Mouse (Mus musculus) C2C12 (cell line): ENCODE data around the gene Prdm11.

Experiments used
- CTCF ChIP-seq: IDR thresholded peaks from one replicate; pipeline ENCODE4 v1.5.1; 2011; ENCODE audit not compliant: control insufficient read depth, insufficient read depth, insufficient read length
- MYOG ChIP-seq: IDR thresholded peaks from one replicate; pipeline ENCODE4 v1.6.1; 2011; ENCODE audit not compliant: control insufficient read depth, insufficient read length; ENCODE audit errors: extremely low read depth
- USF1 ChIP-seq: IDR thresholded peaks from one replicate; pipeline ENCODE4 v1.6.1; 2011; ENCODE audit warnings: low read depth, mild to moderate bottlenecking, control low read depth, moderate library complexity

- TF ChIP-seq MYOG = no peak
- no peak for TF ChIP-seq USF1
- TF ChIP-seq CTCF = no peak
Measured at GRCm38 (mm10) chr2:92956943-92957342, 89.0 kb downstream of the Prdm11 start.
